Mouse (Mus musculus) hindbrain, embryonic 14.5 days (tissue): Measurements from ENCODE around the gene Rhof. TPM values are rescaled to one million over a fixed set of nuclear protein-coding genes. Genes with fewer than 3 reads are reported as not detected.

Experiments
- ATAC-seq: fragments of 200-750 bp; cut with Nextera tagmentation; 2 replicates; pipeline ENCODE4 v1.8.0; 2017; ENCODE audit warnings: moderate number of reproducible peaks, mild to moderate bottlenecking, moderate TSS enrichment, moderate library complexity; ENCODE audit not compliant: low FRiP score
- DNase-seq: peaks from one replicate; pipeline ENCODE4 v3.0.0-alpha.2; 2015; ENCODE audit warnings: low spot score
- H3K27ac ChIP-seq: fragments of 300-500 bp; sonication (generic); 2 replicates; pipeline ENCODE4 v1.5.1; 2014; ENCODE audit warnings: mild to moderate bottlenecking, moderate library complexity
- H3K27me3 ChIP-seq: fragments of 300-500 bp; sonication (generic); 2 replicates; pipeline ENCODE4 v1.6.1; 2014; ENCODE audit warnings: mild to moderate bottlenecking, low read length, mixed read lengths; ENCODE audit not compliant: control insufficient read depth, insufficient read depth
- H3K36me3 ChIP-seq: fragments of 300-500 bp; sonication (generic); replicated peaks from 2 replicates; pipeline ENCODE4 v1.6.1; 2014; ENCODE audit not compliant: control insufficient read depth, insufficient read depth
- H3K4me1 ChIP-seq: fragments of 300-500 bp; sonication (generic); replicated peaks from 2 replicates; pipeline ENCODE4 v1.6.1; 2014; ENCODE audit warnings: antibody characterized with exemption, low read length, mixed read lengths; ENCODE audit not compliant: control insufficient read depth, insufficient read depth
- H3K4me2 ChIP-seq: fragments of 300-500 bp; sonication (generic); replicated peaks from 2 replicates; pipeline ENCODE4 v1.6.1; 2014; ENCODE audit warnings: mild to moderate bottlenecking, moderate library complexity
- H3K4me3 ChIP-seq: fragments of 300-500 bp; sonication (generic); replicated peaks from 2 replicates; pipeline ENCODE4 v1.5.1; 2014; ENCODE audit warnings: mild to moderate bottlenecking, low read length
- H3K9ac ChIP-seq: fragments of 300-500 bp; sonication (generic); 2 replicates; pipeline ENCODE4 v1.6.1; 2014
- H3K9me3 ChIP-seq: fragments of 300-500 bp; sonication (generic); 2 replicates; pipeline ENCODE4 v1.6.1; 2016; ENCODE audit warnings: low read length; ENCODE audit not compliant: control insufficient read depth
- WGBS: fragments of 180-500 bp; shearing (Covaris S2); extraction: QIAGEN DNeasy Blood & Tissue Kit; methylation state at CpG from one replicate; pipeline ENCODE4 v1.1.7; 2014; 5-methylcytosine and 5-hydroxymethylcytosine counted together
- polyA plus RNA-seq: library from polyadenylated mRNA; unstranded; fragments of >200 nt; fragmentation: Nextera tagmentation; extraction: Ambion mirVana; gene quantifications from 2 replicates; pipeline ENCODE4 v1.2.1, GENCODE M21; 2014

Rhof gene
- polyA plus RNA-seq, 1 experiment from 2014 or later, result 13.0 TPM

DNA sequence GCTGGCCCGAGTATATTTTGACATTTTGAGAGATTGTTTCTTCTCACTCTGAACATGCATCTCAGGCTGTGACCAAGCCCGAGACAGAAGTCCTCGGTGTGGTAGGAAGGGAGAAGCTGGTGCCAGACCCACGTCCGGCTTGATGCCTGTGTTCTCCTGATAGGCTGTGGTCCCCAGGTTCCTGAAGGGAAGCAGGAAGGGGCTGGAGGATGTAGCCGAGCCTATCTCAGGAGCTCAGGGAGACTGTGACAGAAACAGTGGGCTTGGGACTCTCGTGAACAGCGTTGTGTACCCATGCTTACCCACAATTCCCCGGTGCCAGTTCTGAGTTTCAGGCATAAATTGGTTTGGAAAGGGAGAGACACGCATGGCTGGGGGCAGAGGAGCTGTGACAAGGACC lies 13.7 kb downstream of the Rhof start:
- H3K27me3 ChIP-seq, result no peaks in the 10 kb centered on the region
- no peaks in the 10 kb centered on the region for H3K4me1 ChIP-seq
- WGBS, result 83% methylated on average over 10 of the region's 10 CpGs
- H3K4me3 ChIP-seq, result no peak overlapping the region
- DNase-seq (no peak), ATAC-seq (no peak)
- H3K9me3 ChIP-seq, result no peaks in the 10 kb centered on the region
- no peak overlapping the region for H3K27ac ChIP-seq
- no peak overlapping the region for H3K4me2 ChIP-seq
- no peak overlapping the region for H3K9ac ChIP-seq
- peaks cover 3% of the 10 kb centered on the region; the same call in 1 of the 2 replicates for H3K36me3 ChIP-seq

DNA sequence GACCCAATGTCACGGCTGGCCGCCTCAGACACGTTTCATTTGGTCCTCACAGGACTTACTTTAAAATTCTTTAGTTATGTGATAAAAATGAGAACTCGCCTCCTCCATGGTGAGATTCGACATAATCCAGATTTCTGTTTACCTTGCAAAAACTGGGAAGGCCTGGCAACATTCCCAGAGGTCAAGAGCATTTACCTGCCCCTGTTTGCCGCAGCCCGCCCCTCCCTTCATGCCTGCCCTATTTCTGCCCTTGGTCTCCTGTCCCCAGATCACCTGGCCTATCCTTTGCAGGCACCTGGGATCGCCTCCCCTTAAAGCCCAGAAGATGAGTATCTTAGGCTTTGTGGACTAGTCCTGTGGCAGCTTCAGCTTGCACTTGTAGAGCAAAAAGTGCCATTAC lies 14.7 kb downstream of the Rhof start:
- no peak for ATAC-seq

DNA sequence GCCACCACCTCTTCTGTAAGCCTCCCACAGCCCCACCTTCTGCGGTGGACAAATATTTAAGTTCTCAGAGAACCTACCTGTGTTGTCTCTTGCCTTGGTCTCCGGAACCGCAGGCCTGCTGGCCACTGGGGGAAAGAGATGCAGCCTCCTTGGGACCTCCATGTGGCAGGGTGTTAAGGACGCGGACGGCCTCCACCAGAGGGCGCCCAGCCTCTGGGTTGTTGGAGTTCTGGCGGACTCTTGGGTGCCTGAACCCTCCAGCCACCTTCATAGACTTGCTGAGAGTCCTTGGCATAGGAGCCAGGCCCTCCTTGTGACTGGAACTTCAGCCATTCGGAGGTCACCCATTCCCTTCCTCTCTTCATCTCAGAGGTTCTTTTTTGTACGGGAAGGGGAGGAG lies 15.2 kb downstream of the Rhof start:
- Histone ChIP-seq H3K4me2 (no peak overlapping the region), H3K36me3 (no peaks in the 10 kb centered on the region), H3K27me3 (no peaks in the 10 kb centered on the region), H3K4me1 (no peaks in the 10 kb centered on the region), H3K4me3 (no peak overlapping the region), H3K9ac (no peak overlapping the region), H3K27ac (no peak overlapping the region), H3K9me3 (no peaks in the 10 kb centered on the region)
- DNase-seq (peak; percentile 63), ATAC-seq (no peak)
- 20% methylated on average over 10 of the region's 10 CpGs for WGBS

More for the DNA sequence above, 14.7 kb downstream of the Rhof start:
- Histone ChIP-seq H3K36me3 (no peaks in the 10 kb centered on the region), H3K27ac (no peak overlapping the region), H3K27me3 (no peaks in the 10 kb centered on the region), H3K9ac (no peak overlapping the region), H3K4me1 (no peaks in the 10 kb centered on the region), H3K4me3 (no peak overlapping the region), H3K4me2 (no peak overlapping the region), H3K9me3 (no peaks in the 10 kb centered on the region)
- no peak for DNase-seq
- 81% methylated on average over 8 of the region's 8 CpGs for WGBS

DNA sequence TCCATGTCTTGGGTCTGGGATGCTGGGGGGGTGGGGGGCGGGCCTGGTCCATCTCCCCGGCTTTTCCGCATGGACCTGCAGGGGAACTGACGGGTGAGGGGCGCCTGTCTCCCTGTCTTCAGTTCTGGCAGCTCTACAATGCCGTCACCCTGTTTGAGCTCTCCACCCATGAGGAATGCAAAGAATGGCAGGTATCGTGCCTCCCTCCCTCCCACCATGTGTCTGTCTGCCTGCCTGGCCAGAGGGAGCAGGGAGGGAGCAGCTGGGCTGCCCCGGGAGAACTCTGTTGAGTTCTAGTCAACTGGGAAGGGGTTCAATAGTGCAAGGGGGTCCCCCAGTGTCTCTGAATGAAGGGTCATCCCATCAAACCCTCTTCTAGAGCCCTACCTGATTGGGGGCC lies 16.4 kb downstream of the Rhof start:
- WGBS, result 64% methylated on average over 8 of the region's 8 CpGs
- no peaks in the 10 kb centered on the region for H3K27me3 ChIP-seq

DNA sequence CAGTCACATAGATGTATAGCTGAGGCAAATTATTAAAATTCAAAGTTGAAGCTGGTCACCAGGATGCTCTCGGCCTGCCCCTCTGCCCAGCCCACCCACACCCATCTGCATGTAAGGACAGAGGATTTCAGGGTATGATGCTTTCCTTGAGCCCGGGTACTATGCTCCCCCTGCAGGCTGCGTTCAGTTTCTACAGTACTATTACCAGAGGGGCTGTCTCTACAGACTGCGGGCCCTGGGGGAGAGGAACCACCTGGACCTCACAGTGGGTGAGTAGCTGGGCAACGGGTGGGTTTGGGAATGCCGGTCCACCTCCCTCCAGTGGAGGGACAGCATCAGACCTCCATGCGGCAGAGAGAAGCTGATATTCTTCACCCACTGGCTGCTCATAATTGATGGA lies 17.6 kb downstream of the Rhof start:
- H3K4me2 ChIP-seq, result no peak overlapping the region
- peaks cover 12% of the 10 kb centered on the region for H3K4me1 ChIP-seq
- H3K4me3 ChIP-seq, result no peak overlapping the region
- ATAC-seq, result no peak
- H3K9ac ChIP-seq, result no peak overlapping the region
- no peak overlapping the region for H3K27ac ChIP-seq
- no peaks in the 10 kb centered on the region for H3K9me3 ChIP-seq
- no peaks in the 10 kb centered on the region for H3K36me3 ChIP-seq
- no peaks in the 10 kb centered on the region for H3K27me3 ChIP-seq
- WGBS, result 35% methylated on average over 7 of the region's 7 CpGs
- no peak for DNase-seq

More for the DNA sequence above, 16.4 kb downstream of the Rhof start:
- H3K9ac ChIP-seq, result no peak overlapping the region
- ATAC-seq (no peak), DNase-seq (no peak)
- no peaks in the 10 kb centered on the region for H3K36me3 ChIP-seq
- 0 out of 2 replicates have a peak, but pooled peaks cover under 1% of the 10 kb centered on the region for H3K4me1 ChIP-seq
- H3K4me2 ChIP-seq, result no peak overlapping the region
- H3K4me3 ChIP-seq, result no peak overlapping the region
- no peak overlapping the region for H3K27ac ChIP-seq
- no peaks in the 10 kb centered on the region for H3K9me3 ChIP-seq

DNA sequence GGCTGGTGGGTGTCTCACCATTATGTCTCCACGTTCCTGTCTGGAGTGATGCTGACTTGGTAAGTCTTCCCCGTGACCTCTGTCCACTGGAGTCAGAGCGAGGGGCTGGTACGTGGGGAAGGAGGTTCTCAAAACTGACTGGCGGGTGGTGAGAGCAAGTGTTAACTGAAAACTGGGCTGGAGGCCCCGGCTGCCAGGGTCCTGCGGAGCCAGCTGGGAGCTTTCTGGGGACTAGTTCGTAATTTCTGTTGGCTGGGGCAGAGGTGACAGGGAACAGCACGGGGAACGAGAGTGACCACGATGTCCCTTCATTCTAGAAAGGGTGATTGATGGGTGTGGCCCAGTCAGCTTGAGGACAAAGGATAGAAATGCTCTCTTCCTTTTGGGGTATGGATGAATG lies 18.4 kb downstream of the Rhof start:
- WGBS, result 44% methylated on average over 11 of the region's 11 CpGs
- no peak overlapping the region for H3K4me2 ChIP-seq
- ATAC-seq, result no peak
- H3K4me1 ChIP-seq, result peaks cover 20% of the 10 kb centered on the region
- H3K27ac ChIP-seq, result no peak overlapping the region
- no peak overlapping the region for H3K9ac ChIP-seq
- no peak for DNase-seq
- no peaks in the 10 kb centered on the region for H3K27me3 ChIP-seq
- no peak overlapping the region for H3K4me3 ChIP-seq
- no peaks in the 10 kb centered on the region for H3K36me3 ChIP-seq
- H3K9me3 ChIP-seq, result no peaks in the 10 kb centered on the region

DNA sequence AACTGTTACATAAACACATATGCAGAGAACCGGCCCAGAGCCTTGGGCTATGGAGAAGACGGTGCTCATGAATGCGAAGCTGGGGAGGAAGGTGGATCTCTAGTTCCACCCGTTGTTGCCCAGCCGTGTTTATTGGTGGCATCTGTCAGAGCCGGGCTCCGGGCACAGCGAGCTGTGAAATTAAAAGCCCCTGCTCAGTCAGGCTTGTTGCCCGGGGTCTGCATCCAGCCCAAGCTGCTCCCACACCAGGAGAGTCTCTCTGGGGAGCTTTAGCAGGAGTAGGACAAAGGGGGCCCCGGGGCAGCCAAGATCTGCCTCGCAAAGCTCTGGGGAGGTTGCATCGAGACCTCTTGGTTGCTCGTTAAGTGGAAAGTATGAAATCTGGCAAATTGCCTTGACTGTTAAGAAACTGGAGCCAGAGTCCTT lies 22.2 kb downstream of the Rhof start:
- Histone ChIP-seq H3K27me3 (no peaks in the 10 kb centered on the region), H3K27ac (peak overlapping the region; percentile 81), H3K9me3 (no peaks in the 10 kb centered on the region), H3K9ac (0 out of 2 replicates have a peak overlapping the region, but pooled peaks have one; percentile 16), H3K36me3 (no peaks in the 10 kb centered on the region), H3K4me3 (no peak overlapping the region), H3K4me2 (peak overlapping the region; percentile 34; the same call in 1 of the 2 replicates), H3K4me1 (peaks cover 23% of the 10 kb centered on the region)
- 22% methylated on average over 13 of the region's 13 CpGs for WGBS
- DNase-seq (no peak), ATAC-seq (0 out of 2 replicates have a peak, but pooled peaks have one; percentile 27)

DNA sequence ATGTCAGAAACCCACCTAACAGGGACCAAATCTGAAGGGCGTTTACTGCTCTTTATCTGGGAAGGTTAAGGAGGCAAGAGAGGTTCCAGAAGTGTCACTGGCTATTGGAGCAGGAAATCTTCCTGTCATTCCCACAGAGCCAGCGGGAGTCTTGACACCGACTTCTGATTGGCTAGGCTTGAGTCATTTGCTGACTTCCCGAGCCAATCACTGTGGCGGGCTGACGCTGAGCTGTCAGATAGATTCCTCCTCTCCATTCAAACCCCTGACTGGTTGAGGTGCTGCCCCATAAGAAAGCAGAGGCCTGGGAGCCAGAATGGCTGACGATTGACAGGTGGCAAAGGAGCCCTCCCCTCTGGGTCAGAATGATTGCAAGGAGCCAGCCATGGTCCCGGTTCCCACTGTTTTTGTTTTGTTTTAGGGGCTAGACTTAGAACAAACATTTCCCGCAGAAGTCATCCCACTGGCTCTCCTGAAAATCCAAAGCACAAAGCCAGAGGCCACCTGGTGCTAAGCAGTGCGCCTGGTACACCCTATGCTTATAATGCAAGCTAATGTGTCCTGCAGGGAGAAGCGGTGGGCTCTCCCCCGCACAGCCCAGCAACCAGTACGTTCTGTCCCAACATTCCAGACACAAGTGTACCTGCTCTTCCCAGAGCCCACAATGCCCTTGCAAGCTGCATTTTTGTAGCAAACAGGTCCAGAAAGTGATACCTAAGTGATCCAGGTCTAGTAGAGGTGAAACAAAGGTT lies 22.9 kb downstream of the Rhof start:
- no peaks in the 10 kb centered on the region for H3K9me3 ChIP-seq
- ATAC-seq (peak; percentile 46; the same call in 1 of the 2 replicates), DNase-seq (peak; percentile 66)
- no peaks in the 10 kb centered on the region for H3K27me3 ChIP-seq
- H3K9ac ChIP-seq, result peak overlapping the region; percentile 38; the same call in 1 of the 2 replicates
- WGBS, result 26% methylated on average over 13 of the region's 13 CpGs
- peak overlapping the region; percentile 34 for H3K4me2 ChIP-seq
- H3K4me1 ChIP-seq, result peaks cover 23% of the 10 kb centered on the region
- H3K36me3 ChIP-seq, result no peaks in the 10 kb centered on the region
- peak overlapping the region; percentile 81 for H3K27ac ChIP-seq
- no peak overlapping the region for H3K4me3 ChIP-seq

DNA sequence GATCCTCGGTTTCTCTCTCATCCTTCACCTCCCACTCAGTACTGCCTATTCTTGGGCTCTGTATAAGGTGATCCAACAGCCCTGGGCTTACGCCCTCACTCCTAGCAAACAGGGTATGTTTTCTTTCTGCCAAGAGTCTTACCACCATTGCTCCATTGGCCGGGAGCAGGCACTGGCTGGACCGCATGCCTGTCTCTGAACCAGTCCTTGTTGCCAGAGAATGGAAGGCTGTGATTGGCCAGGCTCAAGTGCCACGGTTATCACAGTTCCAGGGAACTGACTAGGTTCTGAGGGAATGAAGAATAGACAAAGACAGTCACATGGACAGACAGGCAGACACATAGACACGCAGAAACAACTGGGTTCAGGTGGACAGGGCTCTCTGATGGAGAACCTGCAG lies 27.7 kb downstream of the Rhof start:
- Histone ChIP-seq H3K4me1 (peaks cover 9% of the 10 kb centered on the region), H3K4me2 (no peak overlapping the region), H3K27ac (no peak overlapping the region), H3K27me3 (no peaks in the 10 kb centered on the region), H3K36me3 (peaks cover 11% of the 10 kb centered on the region; the same call in 1 of the 2 replicates), H3K9ac (no peak overlapping the region), H3K9me3 (no peaks in the 10 kb centered on the region), H3K4me3 (no peak overlapping the region)
- 86% methylated on average over 6 of the region's 6 CpGs for WGBS
- DNase-seq, result no peak
- no peak for ATAC-seq
